Mouse (Mus musculus) B cell, adult 2 months (primary cell): ENCODE measurements around the gene Poldip3.
A peak's percentile ranks its signal among the peaks of the same experiment; 100 is the strongest.

Source experiments
- DNase-seq, 2 experiments: peaks; one replicate each; pipeline ENCODE4 v3.0.0; 2022

The Poldip3 gene

DNA sequence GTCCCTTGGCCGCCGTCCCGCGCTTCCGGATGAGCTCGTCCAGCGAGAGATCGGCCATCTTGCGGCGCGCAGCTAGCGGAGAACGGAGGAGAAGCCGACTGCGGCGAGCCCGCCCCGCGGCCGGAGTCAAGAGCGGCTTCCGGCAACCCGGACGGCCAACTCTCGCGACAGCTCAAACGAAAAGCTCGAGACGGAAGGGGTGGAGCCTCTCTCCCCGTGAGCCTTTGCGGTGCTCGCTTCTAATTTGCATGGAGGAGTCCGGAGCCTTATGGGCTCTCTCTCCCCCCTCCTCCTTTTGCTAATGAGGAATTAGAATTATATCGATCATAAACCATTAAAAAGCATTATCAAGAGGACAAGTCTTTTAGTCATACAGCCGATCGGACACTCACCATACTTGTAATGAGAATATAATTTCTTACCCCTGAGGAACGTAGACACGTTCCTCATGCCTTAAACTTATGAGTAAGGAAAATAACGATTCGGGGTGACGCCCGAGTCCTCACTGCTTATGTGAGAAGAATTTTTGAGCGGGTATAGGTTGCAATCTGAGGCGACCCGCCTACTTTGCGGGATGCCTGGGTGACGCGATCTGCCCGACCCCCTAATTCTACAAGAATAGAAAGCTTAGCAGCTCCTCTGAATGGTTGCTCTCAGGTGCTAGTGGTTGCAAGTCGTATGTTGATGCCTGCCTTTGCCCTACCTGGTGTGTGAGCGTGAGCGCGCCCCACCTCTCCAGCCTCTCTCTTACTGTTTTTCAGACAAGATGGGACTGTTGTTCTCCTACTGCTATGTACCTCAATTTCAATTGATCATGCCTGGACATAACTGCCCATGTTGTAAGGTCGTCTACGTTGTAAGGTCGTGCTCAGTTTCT, at the start of gene Poldip3:
Gene Poldip3 (minus strand): TSS at position 189 of the 877 bp plus-strand sequence.
- peak; percentile 99 for DNase-seq

DNA sequence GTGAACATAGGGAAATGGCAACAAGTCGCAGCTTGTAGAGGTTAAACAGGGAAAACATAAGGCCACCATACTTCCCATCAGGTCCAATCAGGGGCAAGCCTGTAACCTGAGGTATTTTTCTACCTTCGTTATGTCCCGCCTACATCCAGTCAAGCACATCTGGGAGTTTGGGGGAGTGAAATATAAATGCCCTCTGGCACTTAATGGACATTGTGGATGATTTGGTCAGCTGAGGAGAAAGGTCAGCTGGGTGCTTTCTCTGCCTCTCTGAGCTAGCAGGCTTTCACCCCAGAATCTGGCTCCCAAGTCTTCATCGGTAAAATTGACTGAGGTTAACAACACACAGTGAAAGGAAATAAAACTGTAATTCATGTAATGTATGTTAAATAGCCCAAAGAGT, 44.2 kb upstream of the Poldip3 start:
- no peak for DNase-seq

DNA sequence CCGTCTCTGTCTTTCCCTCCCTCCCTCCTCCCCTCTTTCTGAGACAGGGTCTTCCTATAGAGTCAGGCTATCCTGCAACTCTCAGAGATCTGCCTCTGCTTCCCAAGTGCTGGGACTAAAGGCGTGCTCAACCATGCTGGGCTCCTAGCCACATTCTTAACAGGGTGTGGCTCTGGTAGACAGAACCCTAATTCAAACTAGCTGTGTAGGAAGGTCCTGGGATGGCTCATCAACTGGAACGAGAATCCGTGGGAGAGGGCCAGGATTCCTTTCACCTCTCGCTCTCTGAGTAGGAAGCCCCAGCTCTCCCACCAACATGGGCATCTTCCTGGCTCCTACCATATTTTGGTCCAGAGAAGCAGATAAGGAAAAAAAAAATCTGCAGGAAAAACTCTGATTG, 33.2 kb upstream of the Poldip3 start:
- no peak for DNase-seq

DNA sequence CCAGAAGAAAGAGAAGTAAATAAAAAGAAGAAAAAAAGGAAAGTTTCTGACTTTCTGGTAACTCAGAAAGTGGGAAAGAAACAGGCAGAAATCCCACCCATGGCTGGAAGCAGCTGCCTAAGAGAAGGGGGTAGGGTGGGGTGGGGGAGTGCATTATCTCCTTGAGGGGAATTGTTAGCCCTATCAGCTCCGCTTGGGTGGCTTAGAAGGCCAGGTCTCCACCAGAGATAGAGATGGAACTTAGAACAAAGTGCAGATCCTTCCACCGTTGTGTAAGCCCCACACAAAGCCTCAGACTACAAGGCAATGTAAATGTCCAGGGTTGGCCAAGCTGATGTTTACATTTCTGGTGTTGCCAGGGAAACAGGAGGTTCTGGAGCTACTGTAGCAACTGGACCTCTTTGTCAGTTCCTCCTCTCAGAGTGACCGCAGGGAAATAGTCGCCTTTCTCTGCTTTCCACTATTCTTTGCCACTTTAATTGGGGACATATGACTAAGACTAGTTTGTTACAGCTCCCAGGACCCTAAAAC, 32.7 kb upstream of the Poldip3 start:
- DNase-seq = no peak

DNA sequence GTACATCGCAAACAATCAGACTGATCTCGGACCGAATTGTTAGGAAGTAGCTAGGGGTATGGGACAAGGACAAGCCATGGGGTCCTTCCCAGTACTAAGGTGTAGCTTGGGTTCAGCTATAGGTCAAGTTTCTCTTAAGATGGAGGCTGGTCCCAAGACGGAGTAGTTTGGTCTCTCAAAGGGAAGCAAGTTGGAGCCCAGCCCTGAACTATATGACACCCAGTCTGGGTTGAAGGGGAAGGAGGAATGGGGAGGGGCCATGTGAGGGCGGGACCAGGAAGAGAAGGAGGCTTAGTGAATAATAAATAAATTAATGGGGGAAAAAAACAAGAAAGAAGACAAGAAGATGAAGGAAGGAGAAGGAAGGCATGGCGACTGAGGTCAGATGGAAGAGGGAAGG, 30.8 kb upstream of the Poldip3 start:
- DNase-seq = no peak

DNA sequence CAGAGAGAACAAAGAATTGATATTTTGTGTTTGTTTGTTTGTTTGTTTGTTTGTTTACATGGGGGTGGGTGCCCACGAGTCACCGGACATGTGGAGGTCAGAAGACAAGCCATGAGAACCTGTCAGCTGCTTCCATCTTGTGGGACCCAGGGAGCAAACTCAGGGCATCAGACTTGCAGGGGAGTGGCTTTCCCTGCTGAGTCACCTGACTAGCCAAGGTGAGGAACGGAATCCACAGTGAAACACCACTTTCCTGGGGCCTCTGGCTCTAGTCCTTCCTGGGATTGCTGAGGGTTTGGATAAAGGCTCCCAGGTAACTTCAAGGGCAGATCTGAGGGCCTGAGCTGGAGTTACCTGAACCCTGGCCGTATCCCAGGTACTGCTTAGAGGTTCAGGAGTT, 27.5 kb upstream of the Poldip3 start:
- DNase-seq = no peak

DNA sequence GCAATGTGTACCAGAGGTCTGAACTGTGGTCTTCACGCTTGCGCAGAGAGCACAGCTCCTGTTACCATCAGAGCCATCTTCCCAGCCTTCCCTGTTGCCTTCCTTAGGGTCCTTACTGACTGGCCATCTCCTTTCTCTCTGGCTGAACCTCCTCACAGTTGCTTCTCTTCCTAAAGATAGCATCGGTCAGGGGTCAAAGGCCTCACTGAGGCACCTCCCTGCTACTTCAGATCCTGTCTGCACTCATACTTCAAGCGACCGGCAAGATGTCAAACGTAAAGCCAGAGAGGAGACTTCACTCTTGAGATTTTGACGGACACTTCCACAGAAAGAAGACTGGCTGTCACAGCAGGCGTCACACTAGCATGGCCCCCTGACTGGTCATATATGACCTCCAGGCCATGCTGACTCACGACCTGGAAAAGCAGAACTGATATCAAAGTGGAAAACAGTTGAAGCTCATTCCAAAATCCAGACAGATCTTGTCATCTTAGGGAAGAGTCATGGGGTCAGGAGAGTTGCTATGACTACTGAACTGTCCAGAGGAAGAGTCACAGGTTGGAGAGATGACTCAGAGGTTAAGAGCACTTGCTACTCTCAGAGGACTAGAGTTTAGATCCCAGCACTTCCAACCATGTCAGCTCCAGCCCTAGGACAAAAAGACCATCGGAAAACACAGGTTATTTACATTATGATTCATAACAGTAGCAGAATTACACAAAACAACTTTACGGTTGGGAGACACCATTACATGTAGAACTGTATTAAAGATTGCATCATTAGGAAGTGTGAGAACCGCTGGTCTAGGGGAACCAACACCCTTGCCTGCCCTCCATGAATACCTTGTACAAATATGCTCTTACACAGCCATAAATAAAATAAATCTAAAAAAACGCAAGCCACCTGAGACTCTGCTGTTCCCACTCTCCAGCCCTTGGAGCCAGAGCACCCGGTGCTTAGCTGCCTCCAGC, 25.0 kb upstream of the Poldip3 start:
- DNase-seq = no peak

DNA sequence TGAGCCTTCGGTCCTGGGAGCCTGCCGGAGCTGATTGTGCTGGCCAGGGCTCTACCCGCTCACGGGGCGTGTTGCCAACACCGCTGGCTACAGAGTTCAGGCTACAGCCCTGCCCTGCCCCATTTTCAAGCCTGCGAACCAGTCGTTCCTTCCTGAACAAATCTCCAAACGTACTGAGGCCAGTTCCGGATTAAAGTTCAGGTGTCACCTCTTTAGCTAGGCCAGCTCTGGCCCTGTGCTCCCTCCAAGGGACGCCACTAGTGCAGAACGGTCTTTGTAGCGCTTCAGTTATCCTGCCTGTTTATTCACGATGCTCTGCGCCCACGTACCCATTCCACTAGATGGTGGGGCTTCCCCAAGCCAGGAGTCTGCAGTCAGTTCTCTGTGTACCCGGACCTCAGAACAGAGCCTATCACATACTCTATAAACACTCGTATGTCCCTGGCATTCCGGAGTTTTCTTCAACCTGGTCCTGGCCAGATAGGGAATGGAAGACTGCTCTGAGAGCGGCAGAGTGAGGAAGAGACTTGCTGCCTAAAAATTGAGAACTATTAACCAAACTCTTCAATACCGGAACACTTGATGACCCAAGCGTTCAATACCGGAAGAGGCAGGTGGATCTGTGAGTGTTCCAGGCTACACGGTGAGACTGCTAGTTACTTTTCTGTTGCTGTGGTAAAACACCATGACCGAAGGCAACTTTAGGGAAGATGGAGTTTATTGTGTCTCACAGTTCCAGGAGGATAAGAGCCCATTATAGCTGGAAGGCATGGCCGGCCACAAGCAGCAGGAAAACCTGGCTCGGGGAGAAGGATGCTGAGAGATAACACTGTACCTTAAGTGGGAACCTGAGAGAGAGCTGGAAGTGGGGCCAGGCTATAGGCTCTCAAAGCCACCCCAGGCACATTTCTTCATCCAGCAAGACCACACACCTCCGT, 23.6 kb upstream of the Poldip3 start, which contains the start of gene Cyb5r3:
Gene Cyb5r3 (minus strand): TSS at position 101 of the 938 bp plus-strand sequence.
- peak in 1 of 2 experiments; percentile 68 for DNase-seq

DNA sequence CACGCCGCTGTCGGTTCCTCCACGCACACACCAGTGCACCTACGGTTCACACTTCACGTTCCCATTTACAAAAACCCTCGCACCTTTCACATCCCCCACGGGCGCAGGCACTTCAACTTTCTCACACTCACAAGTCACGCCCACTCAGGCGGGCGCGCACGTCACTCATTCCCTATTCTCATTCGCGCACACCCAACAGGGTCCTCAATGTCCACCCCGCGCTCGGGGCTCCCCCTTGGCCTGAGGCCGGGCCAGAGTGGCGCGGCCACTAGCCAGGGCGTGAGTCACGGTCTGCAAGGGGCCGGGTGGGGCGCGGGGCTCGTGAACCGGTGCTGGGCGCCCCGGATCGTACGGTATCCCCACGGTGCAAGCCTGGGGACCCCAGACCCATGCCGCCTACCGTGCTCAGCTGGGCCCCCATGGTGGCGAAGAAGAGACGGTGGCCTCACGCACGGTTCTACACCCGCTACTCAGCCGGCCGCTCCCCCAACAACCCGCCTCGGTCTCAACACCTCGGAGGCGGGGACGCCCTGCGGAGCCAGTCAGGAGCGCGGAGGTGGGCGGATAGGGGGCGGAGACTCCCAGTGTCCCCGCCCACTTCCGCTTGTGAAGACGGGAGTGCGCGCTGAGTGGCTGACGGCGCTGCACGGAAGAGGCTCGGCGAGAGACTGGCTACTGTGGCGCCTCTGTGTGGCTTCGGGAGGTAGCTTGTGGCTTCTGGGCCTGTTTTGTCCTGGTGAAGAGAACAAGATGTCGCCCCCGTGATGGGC, 22.7 kb upstream of the Poldip3 start:
- DNase-seq = peak; percentile 98 to 99

DNA sequence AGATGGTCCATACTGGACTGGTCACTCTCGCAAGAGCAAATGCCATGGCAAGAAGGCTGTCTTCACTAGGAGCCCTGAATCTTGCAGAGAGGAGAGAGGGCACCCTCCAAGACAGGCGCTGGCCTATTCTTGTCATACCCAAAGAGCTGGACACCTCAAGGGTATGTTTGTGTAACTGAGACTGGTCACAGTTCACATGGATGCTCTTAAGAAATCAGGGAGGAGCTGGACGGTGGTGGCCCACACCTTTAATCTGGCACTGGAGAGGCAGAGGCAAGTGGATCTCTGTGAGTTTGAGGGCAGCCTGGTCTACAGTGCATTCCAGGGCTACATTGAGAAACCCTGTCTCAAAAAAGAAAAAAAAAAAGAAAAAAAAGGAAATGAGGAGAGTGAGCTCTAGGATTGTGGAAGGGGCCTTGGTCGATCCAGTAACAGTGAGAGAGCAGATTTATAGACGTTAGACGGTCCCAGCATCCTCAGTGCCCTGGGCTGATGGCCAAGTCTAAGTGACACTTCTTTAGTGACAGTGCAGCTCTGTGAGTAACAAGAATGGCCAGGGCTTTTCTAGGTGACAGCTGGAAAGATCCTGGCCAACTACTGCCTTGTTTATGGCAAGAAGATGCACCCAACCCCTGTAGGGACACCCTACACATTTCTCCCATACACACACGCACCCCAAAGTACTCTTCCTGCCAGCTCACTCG, 21.9 kb upstream of the Poldip3 start:
- DNase-seq = no peak

DNA sequence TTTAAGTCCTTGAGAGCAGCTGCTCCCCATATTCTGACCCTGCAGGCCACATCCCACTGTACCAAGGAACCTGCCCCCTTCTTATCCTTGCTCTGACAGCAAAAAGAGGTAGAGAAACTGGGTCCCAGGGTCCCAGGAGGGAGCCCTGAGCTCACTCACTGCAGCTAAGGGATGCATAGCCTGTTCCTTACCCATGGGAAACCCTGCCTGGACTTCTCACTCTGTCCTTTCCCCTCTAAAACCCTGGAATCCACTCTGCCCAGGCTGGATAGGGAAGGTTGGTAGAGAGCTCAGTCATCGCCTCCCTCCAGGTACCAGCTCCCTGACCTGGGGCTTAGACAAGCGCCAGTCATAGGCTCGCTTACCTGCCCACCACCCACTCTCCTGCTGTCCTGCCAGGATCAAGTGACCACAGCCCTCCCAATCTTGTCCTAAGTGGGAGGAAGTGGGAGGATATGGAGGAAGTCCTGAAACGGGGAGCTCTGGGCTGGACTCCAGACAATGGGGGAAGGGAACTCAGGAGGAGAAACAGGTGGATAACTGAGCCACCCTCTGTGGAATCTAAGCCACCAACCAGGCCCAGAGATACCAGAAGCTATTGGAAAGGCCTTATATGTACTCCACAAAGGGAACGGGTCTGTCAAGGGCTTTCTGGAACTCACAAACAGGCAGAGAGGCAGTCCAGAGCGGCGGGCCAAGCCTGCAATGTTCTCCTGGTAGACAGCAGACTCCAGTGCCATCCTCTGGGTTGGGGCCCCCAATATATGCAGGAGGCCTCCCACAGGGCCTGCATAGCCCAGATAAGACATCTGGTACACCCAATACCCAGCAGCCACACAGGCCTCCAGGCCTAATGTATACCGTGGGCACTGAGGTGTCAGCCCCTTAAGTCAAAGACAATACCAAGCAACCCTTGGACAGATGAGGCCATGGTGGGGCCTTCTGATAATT, 20.9 kb upstream of the Poldip3 start:
- DNase-seq = no peak

DNA sequence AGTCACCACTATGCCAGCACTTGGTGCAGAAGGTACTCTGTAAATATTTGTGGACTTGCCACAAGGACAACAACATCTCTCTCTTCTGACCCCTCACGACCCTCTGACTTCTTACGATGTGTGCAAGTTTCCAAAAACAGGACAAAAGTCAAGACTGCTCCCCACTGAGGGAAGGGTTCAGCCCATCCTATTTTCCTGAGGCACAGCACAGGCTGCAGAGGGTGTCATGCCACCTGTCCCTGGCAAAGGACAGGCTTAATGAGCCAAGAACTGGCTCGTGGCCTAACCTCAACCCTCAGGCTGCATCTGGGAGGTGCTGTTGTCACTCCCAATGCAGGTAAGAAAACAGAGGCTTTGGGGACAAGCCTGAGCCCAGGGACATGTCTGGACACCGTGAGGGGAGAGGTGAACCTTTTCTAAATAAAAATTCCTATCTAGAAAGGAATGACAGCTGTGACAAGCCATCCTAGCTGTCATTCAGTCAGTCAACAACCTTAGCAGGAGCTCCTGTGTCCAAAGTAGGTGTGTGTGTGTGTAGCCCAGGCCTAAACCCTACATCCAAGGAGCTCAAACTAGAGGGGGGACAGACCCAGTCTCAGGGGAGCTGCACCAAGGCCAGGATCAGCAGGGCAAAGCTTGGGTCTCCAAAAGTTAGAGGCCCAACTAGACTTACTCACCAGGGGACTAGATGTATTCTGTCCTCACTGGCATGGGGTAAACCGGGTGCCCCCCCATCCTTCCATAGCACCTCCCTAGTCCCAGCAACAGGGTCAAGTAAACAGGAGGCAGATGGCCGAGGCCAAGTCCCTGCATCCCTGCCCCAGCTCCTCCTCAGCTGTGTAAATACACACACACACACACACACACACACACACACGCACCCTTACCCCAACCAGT, 19.9 kb upstream of the Poldip3 start:
- DNase-seq = no peak

DNA sequence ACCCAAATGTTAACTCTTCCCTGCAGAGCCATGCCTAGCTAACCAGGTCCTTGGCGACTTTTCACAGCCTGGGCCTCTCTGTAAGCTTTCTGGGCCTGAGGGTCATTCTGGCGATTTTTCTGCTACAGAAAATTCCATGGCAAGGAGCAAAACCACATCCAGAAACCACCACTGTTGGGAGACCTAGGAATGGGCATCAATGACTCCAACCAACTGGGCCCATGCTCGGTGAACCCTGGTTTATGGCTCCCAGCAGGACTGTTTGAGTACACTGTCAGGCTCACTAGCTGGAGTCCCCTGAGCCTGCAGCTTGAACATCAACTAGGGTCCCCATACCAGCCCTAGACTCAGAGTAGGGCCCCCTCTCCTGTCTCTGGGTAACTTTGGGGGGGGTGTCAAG, 19.1 kb upstream of the Poldip3 start:
- no peak for DNase-seq

DNA sequence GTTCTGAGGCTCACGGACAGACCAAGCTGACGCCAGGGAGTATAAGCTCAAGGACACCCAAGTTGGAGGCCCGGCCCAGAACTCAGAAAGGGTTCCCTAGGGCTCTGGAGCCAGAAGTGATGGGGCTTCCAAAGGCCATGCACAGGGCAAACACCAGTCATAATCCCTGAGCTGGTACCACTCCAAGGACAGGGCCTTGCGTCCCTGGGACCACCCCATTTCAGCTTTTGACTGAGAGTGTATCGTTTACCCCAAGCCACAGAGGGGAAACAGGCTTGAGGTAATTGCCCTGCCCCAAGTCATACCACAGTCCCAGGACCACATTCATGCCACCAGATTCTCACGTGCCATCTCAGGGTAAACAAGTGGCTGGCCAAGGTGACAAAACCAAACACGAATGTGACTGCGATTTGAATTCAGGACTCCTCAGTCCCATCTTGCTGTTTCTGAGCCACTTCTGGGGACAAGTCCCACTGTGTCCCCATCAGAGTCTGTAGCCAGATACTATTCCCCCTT, 18.4 kb upstream of the Poldip3 start:
- DNase-seq = no peak

DNA sequence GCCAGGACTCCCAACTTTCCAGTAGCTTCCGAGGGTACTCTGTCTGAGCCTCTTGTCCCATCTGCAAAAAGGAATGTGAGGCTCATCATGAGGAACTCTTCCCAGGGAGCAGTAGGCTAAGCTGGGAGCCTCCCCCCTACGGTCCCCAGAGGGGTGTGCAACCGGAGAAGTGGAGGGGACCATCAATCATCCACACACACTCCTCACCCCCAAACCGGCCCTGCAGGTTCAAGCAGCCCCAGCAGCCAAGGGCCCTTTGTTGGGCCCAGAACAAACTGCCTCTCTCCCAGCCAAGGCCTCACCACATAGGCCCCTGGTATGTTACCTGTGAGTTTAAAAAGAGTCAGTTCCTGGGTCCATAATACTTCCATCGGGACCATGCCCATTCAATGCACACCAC, 17.9 kb upstream of the Poldip3 start:
- no peak for DNase-seq

DNA sequence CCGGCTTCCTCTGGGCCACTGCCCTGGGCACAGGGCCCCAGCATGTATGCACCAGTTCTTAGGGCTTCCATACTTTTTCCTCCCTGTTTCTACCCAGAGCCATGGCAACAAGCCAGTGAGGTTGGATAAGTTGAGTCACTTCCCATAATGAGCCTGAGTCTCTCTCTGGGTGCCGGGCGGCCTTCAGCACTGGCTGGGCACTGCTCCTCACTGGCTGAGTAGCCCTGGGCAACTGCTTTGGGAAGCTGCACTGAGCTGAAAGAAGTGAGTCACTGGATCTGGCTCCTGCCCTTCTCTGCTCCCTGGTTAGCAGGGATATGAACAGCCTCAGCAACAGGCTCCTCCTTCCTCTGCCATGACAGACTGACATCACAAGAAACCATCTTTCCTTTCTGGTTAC, 17.5 kb upstream of the Poldip3 start:
- no peak for DNase-seq

DNA sequence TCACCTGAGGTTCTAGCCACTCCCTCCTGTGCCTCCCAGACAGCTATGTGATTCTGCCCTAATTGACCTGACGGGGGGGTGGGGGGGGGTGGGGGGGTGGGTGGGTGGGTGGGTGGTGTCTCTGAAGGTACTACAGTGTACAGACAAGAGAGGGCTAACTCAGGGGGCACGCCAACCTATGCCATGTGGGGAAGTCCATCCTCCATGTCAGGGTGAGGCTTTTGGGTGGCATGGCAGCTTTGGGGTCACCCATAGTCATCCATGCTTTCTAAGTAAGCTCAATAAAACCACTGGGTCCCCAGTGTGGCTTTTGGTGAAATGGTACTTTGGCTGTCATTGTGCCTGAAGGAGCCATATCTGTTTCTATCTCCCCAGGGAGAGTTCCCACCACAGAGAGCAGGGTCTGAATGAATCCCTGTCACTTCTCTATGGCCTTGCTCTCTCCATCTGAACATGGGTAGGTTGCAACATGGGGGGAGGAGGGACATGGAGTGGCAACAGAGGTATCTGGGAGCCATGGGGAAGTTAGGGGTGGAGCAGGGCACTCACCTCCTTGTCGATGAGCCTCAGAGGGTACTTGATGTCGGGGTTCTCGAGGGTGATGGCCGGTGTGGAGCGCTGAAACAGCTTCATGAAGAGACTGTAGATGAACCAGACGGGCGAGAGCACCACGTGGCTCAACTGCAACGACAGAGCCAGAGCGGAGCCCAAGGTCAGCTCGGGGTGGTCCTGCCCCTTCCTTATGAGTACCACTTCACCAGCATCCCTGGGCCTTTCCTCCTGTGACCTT, 16.5 kb upstream of the Poldip3 start:
- no peak for DNase-seq
